Mouse (Mus musculus) frontal cortex, adult (tissue): ENCODE data around the gene Gse1.

Experiments
- ATAC-seq: cut with Nextera tagmentation; 2 replicates; pipeline ENCODE4 v1.9.2; 2017; ENCODE audit warnings: mild to moderate bottlenecking, moderate library complexity, mixed read lengths; ENCODE audit not compliant: low TSS enrichment

Gse1 gene

GRCm38 (mm10) chr8:120375170-120375569, 146.9 kb downstream of the Gse1 start:
- no peak for ATAC-seq

- no peak for ATAC-seq
Observed at GRCm38 (mm10) chr8:120376215-120376614, 148.0 kb downstream of the Gse1 start.

GRCm38 (mm10) chr8:120376847-120377802, 148.9 kb downstream of the Gse1 start:
- ATAC-seq: no peak

- ATAC-seq: no peak
Observed at GRCm38 (mm10) chr8:120377803-120378189, 149.5 kb downstream of the Gse1 start.

- no peak for ATAC-seq
Observed at GRCm38 (mm10) chr8:120378306-120378705, 150.1 kb downstream of the Gse1 start.

- ATAC-seq: no peak
Observed at GRCm38 (mm10) chr8:120379015-120379414, 150.8 kb downstream of the Gse1 start.

- no peak; the same call in 1 of the 2 replicates for ATAC-seq
Observed at GRCm38 (mm10) chr8:120381865-120382264, 153.6 kb downstream of the Gse1 start.

- ATAC-seq: peak; percentile 79
Observed at GRCm38 (mm10) chr8:120382436-120383203, 154.4 kb downstream of the Gse1 start.

- ATAC-seq: no peak; the same call in 1 of the 2 replicates
Observed at GRCm38 (mm10) chr8:120383204-120383560, 154.9 kb downstream of the Gse1 start.

GRCm38 (mm10) chr8:120383713-120384112, 155.5 kb downstream of the Gse1 start:
- ATAC-seq: no peak

GRCm38 (mm10) chr8:120384745-120385144, 156.5 kb downstream of the Gse1 start:
- no peak for ATAC-seq

GRCm38 (mm10) chr8:120388246-120388645, 160.0 kb downstream of the Gse1 start:
- ATAC-seq: no peak

- no peak for ATAC-seq
Observed at GRCm38 (mm10) chr8:120390598-120390997, 162.3 kb downstream of the Gse1 start.

- ATAC-seq: no peak
Observed at GRCm38 (mm10) chr8:120391856-120392255, 163.6 kb downstream of the Gse1 start.

GRCm38 (mm10) chr8:120393085-120393484, 164.8 kb downstream of the Gse1 start:
- no peak for ATAC-seq

- peak; percentile 69 for ATAC-seq
Observed at GRCm38 (mm10) chr8:120393871-120394275, 165.6 kb downstream of the Gse1 start.

GRCm38 (mm10) chr8:120395892-120396291, 167.6 kb downstream of the Gse1 start:
- no peak for ATAC-seq

- no peak for ATAC-seq
Observed at GRCm38 (mm10) chr8:120396756-120397155, 168.5 kb downstream of the Gse1 start.

GRCm38 (mm10) chr8:120397444-120398411, 169.5 kb downstream of the Gse1 start:
- ATAC-seq: no peak

GRCm38 (mm10) chr8:120399212-120399934, 171.1 kb downstream of the Gse1 start:
- 0 out of 2 replicates have a peak, but pooled peaks have one; percentile 13 for ATAC-seq

GRCm38 (mm10) chr8:120401216-120401615, 173.0 kb downstream of the Gse1 start:
- ATAC-seq: no peak
